Comparison of ENCODE assay signal across 11 mouse cellular contexts in the genomic region with DNA sequence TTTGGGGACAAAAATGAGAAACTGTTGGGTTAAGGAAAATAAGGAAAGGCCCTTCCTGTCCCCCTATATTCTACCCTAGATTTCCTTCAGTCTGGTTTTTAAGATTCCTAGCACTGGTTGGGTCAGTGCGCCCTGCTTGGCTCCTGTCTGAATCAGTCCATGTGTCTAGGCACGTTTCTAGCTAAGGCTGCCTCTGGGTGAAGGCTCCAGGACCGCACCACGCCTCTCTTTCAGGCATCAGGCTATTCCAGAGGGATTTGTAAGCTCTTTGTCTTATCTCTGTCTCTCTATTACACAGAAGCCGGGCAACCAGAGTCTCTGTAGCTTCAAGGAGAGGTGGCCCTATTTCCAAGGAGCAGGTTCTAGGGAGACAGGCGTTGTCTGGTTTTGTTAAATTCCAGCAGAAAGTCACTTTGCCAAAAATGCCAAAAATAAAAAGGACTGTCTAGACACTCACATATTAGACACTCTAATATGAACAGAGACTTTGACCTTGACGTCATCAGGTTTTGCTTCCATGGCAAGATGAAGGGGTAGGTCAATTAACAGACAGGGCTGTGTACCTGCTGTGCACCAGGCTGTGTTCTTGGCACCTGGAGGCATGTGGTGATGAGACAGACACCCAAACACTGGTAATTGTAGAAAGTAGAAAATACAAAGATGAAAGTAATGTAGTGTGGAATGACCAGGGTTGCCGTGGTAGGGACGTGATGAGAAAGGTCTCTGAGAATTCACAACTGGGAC. TPM values are rescaled to one million over a fixed set of nuclear protein-coding genes. Genes with fewer than 3 reads are reported as not detected.
A peak's percentile ranks its signal among the peaks of the same experiment; 100 is the strongest.
DNase-seq lines count a peak whose midpoint lies in the region; ATAC-seq and TF ChIP-seq lines count a peak whose summit lies in the region.
"Had no signal": no experiment of that assay in that cellular context is flagged by ENCODE, and none has a peak within 500 bp of the region (broad histone marks: within the 10 kb centered on the region; RNA-seq: fewer than 3 reads in every experiment).

No protein-coding gene starts in this region.

- H3K27ac ChIP-seq in layer of hippocampus, adult 2 months = peak overlapping the region; percentile 89
- peak overlapping the region; percentile 52; the same call in 1 of the 2 replicates for H3K27ac ChIP-seq in heart, embryonic 12.5 days (ENCODE audit: poor library complexity, severe bottlenecking)
- H3K27ac ChIP-seq: midbrain, embryonic 13.5 days had no signal

- H3K27me3 ChIP-seq in heart, embryonic 12.5 days (replicated peaks) = no peaks in the 10 kb centered on the region
- H3K27me3 ChIP-seq: midbrain, embryonic 13.5 days had no signal

- no peaks in the 10 kb centered on the region for H3K36me3 ChIP-seq in heart, embryonic 12.5 days
- H3K36me3 ChIP-seq: G1E; midbrain, embryonic 13.5 days had no signal

- H3K4me3 ChIP-seq in layer of hippocampus, adult 2 months = no peak overlapping the region
- H3K4me3 ChIP-seq in heart, embryonic 12.5 days = no peak overlapping the region
- H3K4me3 ChIP-seq: midbrain, embryonic 13.5 days had no signal

- no peaks in the 10 kb centered on the region for H3K9me3 ChIP-seq in heart, embryonic 12.5 days (replicated peaks)
- H3K9me3 ChIP-seq: G1E; midbrain, embryonic 13.5 days had no signal

- TF ChIP-seq CTCF in layer of hippocampus, adult 2 months (conservative IDR thresholded peaks at IDR 0.05) = no peak

- H3K4me2 ChIP-seq in heart, embryonic 12.5 days = no peak overlapping the region
- H3K4me2 ChIP-seq: midbrain, embryonic 13.5 days had no signal

- no peak for ATAC-seq in heart, embryonic 12.5 days (ENCODE audit: insufficient number of reproducible peaks, low FRiP score)
- ATAC-seq: liver, postnatal 0 days; midbrain, embryonic 13.5 days had no signal

- no peak overlapping the region for H3K9ac ChIP-seq in heart, embryonic 12.5 days
- H3K9ac ChIP-seq: liver, postnatal 0 days; midbrain, embryonic 13.5 days had no signal

- peaks cover 37% of the 10 kb centered on the region for H3K4me1 ChIP-seq in heart, embryonic 12.5 days (replicated peaks)

- 55% methylated on average over 9 of the region's 9 CpGs for WGBS in heart, embryonic 12.5 days

- no peak for DNase-seq in layer of hippocampus, adult 2 months (ENCODE audit: low spot score in 2 of 2)
- DNase-seq in layer of hippocampus, adult 9-11 months = no peak
- peak; percentile 85 for DNase-seq in adipocyte (ENCODE audit: low spot score)
- DNase-seq in cerebellum, adult 8-10 months = peak; percentile 20
- DNase-seq in embryo, embryonic 10 days (ENCODE audit: low spot score) = no peak
- DNase-seq in right cerebral cortex, postnatal 10 days (ENCODE audit: low spot score in 2 of 2) = no peak
- DNase-seq: liver, postnatal 0 days; thymus, postnatal 4 days had no signal

RNA-seq across cellular contexts. Expression of gene Cyb5b, which starts 56.5 kb away (rescaled TPM):
- total RNA-seq in layer of hippocampus, adult 2 months (2021) = 100 to 1,000 TPM; 103 to 104 TPM
- 88.1 and 90.2 TPM in 2 replicates for polyA plus RNA-seq in heart, embryonic 12.5 days (2016; fragmentation: Nextera tagmentation; extraction: Ambion mirVana)

Comparison
In these comparisons a context has a peak if more than half of its experiments do, and no peak if none do; other contexts are left out.
1. DNase-seq: peak in adipocyte (single experiment) and cerebellum, adult 8-10 months (single experiment); none in layer of hippocampus, adult 2 months (0 of 2), layer of hippocampus, adult 9-11 months (single experiment), embryo, embryonic 10 days (single experiment) and right cerebral cortex, postnatal 10 days (0 of 2).